Mouse (Mus musculus) spleen, adult 2 months (tissue): Measurements from ENCODE around the gene Fam219b. TPM values are rescaled to one million over a fixed set of nuclear protein-coding genes. Genes with fewer than 3 reads are reported as not detected.

Experiments
- DNase-seq, 2 experiments: peaks; one replicate each; pipeline versions ENCODE4 v3.0.0 to v3.0.0-alpha.2; 2012 to 2021; ENCODE audit warnings: low spot score in 2 of 2, low read depth in 1 of 2
- H3K27ac ChIP-seq: fragments of 200-500 bp; 2 replicates; pipeline ENCODE4 v1.5.1; 2012; ENCODE audit warnings: low read length, inconsistent platforms; ENCODE audit not compliant: insufficient read depth
- H3K27me3 ChIP-seq: fragments of 200-500 bp; 2 replicates; pipeline ENCODE4 v1.6.1; 2012; ENCODE audit warnings: mild to moderate bottlenecking, moderate library complexity, low read length, inconsistent platforms; ENCODE audit not compliant: control insufficient read depth, insufficient read depth
- H3K36me3 ChIP-seq: fragments of 200-500 bp; 2 replicates; pipeline ENCODE4 v1.6.1; 2012; ENCODE audit warnings: mild to moderate bottlenecking, low read length, inconsistent platforms; ENCODE audit not compliant: control insufficient read depth, insufficient read depth
- H3K4me1 ChIP-seq: fragments of 200-500 bp; 2 replicates; pipeline ENCODE4 v1.6.1; 2011; ENCODE audit warnings: inconsistent platforms; ENCODE audit not compliant: control insufficient read depth, insufficient read depth, insufficient read length
- H3K4me3 ChIP-seq: fragments of 200-500 bp; 2 replicates; pipeline ENCODE4 v1.5.1; 2011; ENCODE audit warnings: mild to moderate bottlenecking, inconsistent platforms; ENCODE audit not compliant: insufficient read depth, insufficient read length; ENCODE audit errors: extremely low read depth
- CTCF ChIP-seq: fragments of 200-500 bp; IDR thresholded peaks from 2 replicates; pipeline ENCODE4 v1.5.1; 2011; ENCODE audit warnings: mild to moderate bottlenecking, inconsistent platforms; ENCODE audit not compliant: insufficient read depth, insufficient read length, insufficient replicate concordance; ENCODE audit errors: extremely low read depth
- POLR2A ChIP-seq: fragments of 200-500 bp; IDR thresholded peaks from 2 replicates; pipeline ENCODE4 v1.6.1; 2011; ENCODE audit warnings: low read depth, low read length, inconsistent platforms
- WGBS: fragments of 180-500 bp; shearing (Covaris S2); methylation state at CpG from one replicate; pipeline ENCODE4 v1.1.7; 2018; 5-methylcytosine and 5-hydroxymethylcytosine counted together
- polyA plus RNA-seq: library from polyadenylated mRNA; depleted of rRNA; stranded (reverse); fragments of >200 nt; gene quantifications from 2 replicates; pipeline ENCODE4 v1.2.3, GENCODE M21; 2012

The Fam219b gene
- polyA plus RNA-seq, 1 experiment, result 4.1 TPM

GRCm38 (mm10) chr9:57517113-57517512 lies 20.2 kb upstream of the Fam219b start:
- 12% methylated on average over 3 of the region's 3 CpGs for WGBS
- H3K27me3 ChIP-seq, result no peaks in the 10 kb centered on the region
- TF ChIP-seq CTCF (peak; percentile 55; the same call in 1 of the 2 replicates), POLR2A (no peak)
- no peak overlapping the region for H3K27ac ChIP-seq
- H3K4me1 ChIP-seq, result no peaks in the 10 kb centered on the region
- H3K4me3 ChIP-seq, result no peak overlapping the region
- peak; percentile 52 to 64 for DNase-seq
- H3K36me3 ChIP-seq, result no peaks in the 10 kb centered on the region

GRCm38 (mm10) chr9:57520375-57521055 lies 16.8 kb upstream of the Fam219b start:
- Histone ChIP-seq H3K36me3 (no peaks in the 10 kb centered on the region), H3K4me1 (peaks cover 8% of the 10 kb centered on the region), H3K4me3 (peak overlapping the region; percentile 81), H3K27ac (peak overlapping the region; percentile 50; the same call in 1 of the 2 replicates), H3K27me3 (no peaks in the 10 kb centered on the region)
- TF ChIP-seq CTCF (no peak), POLR2A (no peak)
- DNase-seq, result no peak
- 34% methylated on average over 16 of the region's 16 CpGs for WGBS

GRCm38 (mm10) chr9:57521056-57521911 lies 16.0 kb upstream of the Fam219b start, which contains the start of gene Cox5a:
TSS of gene Cox5a (plus strand) at chr9:57521274.
- peak within 1 kb of the TSS; percentile 82 for H3K27ac ChIP-seq
- no peaks in the 10 kb centered on the region for H3K27me3 ChIP-seq
- under 1% methylated on average over 95 of the region's 95 CpGs for WGBS
- no peaks in the 10 kb centered on the region for H3K36me3 ChIP-seq
- TF ChIP-seq CTCF (no peak), POLR2A (peak; percentile 88)
- peaks cover 8% of the 10 kb centered on the region for H3K4me1 ChIP-seq
- peak within 1 kb of the TSS; percentile 81 for H3K4me3 ChIP-seq
- DNase-seq, result peak; percentile 80 to 89

GRCm38 (mm10) chr9:57522114-57522860 lies 15.0 kb upstream of the Fam219b start:
- no peak for DNase-seq
- Histone ChIP-seq H3K27me3 (no peaks in the 10 kb centered on the region), H3K4me1 (peaks cover 8% of the 10 kb centered on the region), H3K4me3 (peak overlapping the region; percentile 34), H3K36me3 (no peaks in the 10 kb centered on the region), H3K27ac (no peak overlapping the region)
- TF ChIP-seq POLR2A (no peak), CTCF (no peak)
- WGBS, result 32% methylated on average over 7 of the region's 7 CpGs

GRCm38 (mm10) chr9:57522861-57523246 lies 14.5 kb upstream of the Fam219b start:
- TF ChIP-seq CTCF (no peak), POLR2A (no peak)
- H3K4me3 ChIP-seq, result no peak overlapping the region
- WGBS, result 78% methylated on average over 4 of the region's 4 CpGs
- no peaks in the 10 kb centered on the region for H3K36me3 ChIP-seq
- DNase-seq, result no peak
- no peak overlapping the region for H3K27ac ChIP-seq
- H3K4me1 ChIP-seq, result peaks cover 8% of the 10 kb centered on the region
- no peaks in the 10 kb centered on the region for H3K27me3 ChIP-seq

GRCm38 (mm10) chr9:57523754-57524153 lies 13.6 kb upstream of the Fam219b start:
- Histone ChIP-seq H3K4me3 (no peak overlapping the region), H3K36me3 (peaks cover under 1% of the 10 kb centered on the region; the same call in 1 of the 2 replicates), H3K4me1 (peaks cover 8% of the 10 kb centered on the region), H3K27ac (no peak overlapping the region), H3K27me3 (no peaks in the 10 kb centered on the region)
- TF ChIP-seq POLR2A (no peak), CTCF (no peak)
- 60% methylated on average over 1 of the region's 1 CpGs for WGBS
- DNase-seq, result peak in 1 of 2 experiments; percentile 63
